Mouse (Mus musculus) right cerebral cortex, adult 2 months (tissue): ENCODE measurements around the gene Smco1.
A peak's percentile ranks its signal among the peaks of the same experiment; 100 is the strongest.
"Not testable (repeated sequence)": the region's sequence is repeated elsewhere in the genome, so short reads cannot be mapped to it uniquely, and the experiment has no call there.

ENCODE experiments used
- DNase-seq, 2 experiments: peaks; one replicate each; pipeline ENCODE4 v3.0.0; 2021 to 2022; ENCODE audit warnings: low spot score in 2 of 2

Smco1 gene

DNA sequence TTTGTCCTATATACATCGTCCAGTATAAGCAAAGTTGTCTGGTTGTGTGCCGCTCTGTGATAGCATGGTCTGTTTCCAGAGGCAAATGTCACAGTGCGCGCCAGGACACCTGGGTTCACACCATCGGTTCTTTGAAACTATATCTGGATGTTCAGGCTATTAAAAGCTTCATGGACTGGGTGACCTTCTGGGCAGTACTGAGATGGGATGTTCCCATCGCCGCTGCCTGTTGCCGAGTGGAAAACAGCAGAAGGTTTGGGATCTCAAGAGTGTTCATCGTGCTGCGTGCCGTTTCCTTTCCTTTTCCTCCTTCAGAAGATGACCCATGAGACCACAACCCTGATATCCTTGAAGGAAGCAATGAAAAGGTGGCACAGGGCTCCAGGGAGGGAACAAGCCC lies at the start of gene Smco1:
Gene Smco1 (plus strand): TSS at position 178 of the 400 bp plus-strand sequence.
- no peak for DNase-seq

DNA sequence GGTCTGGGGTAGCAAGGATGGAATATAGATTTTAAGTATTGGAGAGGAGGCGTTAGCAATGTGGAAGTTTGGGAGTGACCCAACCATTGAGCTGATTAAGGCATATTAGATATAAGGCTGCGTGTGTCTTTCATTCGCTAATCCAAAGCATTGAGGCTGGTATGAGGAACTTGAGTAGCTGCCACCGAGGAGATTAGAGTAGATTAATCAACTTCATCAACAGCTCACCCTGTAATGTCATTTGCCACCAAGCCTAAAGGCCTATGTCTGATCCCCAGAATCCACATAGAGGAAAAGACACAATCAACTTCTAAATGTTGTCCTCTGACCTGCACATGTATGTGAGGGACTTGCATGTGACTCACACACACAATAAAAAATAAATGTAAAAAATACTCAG lies 49.5 kb upstream of the Smco1 start:
- no peak for DNase-seq

DNA sequence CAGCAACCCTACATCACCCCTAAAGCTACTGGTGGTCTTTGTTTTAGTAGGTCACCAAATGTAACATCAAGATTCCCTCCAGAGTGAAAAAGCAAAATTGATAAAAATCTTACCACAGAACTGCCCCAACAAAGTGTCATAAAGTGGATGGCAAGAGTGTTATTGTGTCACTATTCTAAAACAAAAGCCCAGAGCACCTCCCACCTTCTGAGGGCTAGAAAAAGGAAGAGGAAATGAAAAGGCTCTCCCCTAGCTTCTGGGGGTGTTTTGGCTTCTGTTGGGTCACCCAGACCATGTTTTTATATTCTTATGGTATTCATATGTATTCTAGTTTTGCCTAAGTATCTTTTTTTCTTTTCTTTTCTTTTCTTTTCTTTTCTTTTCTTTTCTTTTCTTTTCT lies 48.9 kb upstream of the Smco1 start:
- DNase-seq, result no peak

DNA sequence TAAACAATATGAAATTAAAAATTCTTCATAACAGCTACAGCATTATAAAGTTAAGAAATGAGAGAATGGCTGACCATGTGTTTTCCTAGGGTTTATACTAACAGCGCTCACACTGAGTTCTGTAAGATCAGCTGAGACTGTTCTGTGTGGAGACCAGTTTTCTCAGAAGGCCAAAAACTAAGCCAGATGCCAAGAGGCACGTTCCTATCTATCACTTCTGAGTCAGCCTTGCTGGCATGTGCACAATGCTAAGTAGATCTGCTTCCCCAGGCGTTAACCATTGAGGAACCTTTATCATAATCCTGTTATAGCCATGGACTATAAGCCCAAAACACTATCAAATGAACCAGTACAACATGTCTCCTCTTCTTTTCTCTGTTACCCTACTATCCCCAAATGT lies 39.2 kb upstream of the Smco1 start:
- DNase-seq, result not testable (repeated sequence)

DNA sequence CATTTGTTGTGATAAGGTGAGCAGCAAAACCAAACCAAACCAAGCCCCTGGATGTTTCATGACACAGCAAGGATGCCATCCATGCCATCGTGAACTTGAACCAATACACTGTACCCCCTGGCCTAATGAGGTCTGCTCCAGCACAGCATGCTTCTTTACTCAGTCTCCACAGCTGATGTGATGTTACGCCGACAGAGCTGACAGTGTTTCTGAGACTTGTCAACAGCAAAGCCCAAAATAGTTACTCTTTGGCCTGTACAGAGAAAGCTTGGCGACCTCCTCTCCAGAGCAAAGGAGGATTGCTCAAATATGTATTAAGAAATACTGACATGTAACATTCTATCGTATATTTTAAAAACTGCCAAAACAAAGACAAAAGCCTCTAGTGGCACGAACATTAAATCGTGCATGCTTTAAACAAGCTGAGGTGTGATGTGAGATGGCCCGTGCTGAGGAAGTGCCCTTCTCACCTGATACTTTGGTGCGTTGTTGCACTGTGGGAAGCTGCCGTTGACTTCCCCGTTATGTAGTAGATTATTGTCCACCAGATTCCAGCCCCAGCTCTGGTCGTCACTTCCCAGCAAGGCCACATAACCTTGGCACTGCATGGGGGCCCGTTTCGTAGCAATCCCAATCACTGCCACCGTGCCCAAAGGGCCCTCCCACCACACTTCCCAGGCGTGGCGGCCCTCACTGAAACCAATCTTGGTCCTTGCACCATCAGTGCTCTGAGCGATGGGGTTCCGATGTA lies 33.2 kb upstream of the Smco1 start:
- DNase-seq, result no peak

DNA sequence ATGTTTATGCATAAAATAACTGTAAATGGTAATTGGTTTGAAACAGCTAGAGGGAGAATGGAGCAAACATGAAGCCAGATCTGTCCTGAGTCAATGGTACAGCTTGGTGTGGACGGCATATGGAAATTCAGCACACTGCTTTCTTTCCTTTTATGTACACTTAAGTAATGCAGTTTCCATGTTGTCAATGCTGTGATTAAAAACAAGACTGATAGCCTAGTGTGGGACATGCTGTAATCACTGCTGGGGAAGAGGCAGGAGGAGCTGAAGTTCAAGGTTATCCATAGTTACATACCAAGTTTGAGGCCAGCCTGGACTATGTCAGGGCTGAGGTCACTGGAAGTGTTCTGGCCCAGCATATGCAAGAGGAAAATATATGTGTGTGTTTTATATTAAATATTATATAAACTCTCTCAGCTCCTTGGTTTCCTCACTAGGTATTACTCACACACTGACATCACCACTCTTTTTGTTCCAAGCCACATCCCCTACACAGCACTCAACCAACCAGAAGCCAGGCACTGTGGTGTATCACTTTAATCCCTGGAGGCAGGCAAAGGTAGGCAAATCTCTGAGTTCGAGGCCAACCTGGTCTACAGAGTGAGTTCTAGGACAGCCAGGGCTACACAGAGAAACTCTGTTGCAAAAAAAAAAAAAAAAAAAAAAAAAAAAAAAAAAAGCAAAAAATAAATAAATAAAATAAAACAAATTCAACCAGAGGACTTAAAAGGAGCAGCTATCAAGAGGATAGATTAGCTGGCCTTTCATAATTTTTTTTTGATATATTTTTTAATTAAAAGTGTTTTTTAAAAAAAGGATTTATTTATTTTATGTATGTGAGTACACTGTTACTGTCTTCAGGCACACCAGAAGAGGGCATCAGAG lies 31.6 kb upstream of the Smco1 start:
- DNase-seq, result no peak

DNA sequence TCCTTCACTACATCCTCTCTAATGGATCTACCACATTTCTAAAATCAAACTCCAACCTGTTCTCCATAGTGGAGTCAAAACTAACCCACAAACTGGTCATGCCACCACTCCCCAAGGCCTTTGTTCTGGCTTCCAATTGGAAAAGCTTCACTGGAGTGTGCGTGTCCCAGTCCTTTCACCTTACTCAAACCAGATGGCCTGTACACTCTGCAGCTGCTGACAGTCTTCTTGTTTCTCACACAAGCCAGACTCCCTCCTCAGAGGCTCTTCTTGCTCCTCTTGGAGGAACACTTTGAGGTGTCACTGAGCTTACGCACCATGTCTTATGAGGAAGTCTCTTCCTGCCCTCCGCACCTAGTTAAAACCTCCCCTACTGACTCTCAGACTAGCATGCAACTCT lies 27.4 kb upstream of the Smco1 start:
- no peak for DNase-seq

DNA sequence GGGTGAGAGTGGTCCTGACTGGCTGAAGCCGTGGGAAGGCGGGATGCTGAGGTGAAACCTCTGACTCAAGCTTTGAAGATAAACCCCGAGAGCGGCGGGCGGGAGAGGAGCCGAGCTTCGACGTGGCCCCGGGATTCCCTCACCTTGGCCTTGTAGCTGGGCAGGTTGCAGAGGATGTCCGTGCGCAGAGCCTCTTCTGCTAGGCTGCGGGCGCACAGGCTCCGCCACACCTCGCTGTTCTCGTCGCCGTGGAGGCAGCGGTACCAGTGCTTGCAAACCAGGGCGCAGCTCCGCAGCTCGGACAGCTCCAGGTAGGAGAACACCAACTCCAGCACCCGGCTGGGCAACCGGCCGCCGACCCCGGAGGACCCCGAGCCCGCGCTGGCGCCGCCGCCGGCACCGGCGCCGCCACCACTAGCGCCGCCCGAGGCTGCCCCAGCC lies 24.9 kb upstream of the Smco1 start:
- peak; percentile 43 to 60 for DNase-seq

DNA sequence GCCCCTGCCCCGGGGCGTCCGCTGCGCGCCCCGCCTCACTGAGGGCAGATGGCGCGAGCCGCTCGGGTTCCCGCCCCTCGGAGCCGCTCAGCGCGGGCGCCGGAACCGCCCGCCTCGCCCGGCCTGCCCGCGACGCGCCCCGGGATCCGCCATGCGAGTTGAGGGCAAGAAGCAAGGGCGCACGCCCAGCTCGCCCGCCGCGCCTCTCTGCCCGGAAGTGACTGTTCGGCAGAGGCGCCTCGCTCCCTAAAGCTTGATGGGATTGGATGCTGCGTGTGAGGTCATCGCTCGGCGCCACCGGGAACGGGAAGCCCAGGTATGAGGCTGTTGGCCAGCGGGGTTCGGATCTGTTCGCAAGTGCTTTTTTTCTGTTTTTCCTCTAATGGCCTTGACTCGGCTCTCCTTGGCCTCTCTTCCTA lies 24.3 kb upstream of the Smco1 start, which contains the start of the genes Fbxo45 and Wdr53:
Gene Fbxo45 (minus strand): TSS at position 207 of the 419 bp plus-strand sequence.
Gene Wdr53 (plus strand): TSS at position 276 of the 419 bp plus-strand sequence.
- DNase-seq, result peak; percentile 98 to 99

DNA sequence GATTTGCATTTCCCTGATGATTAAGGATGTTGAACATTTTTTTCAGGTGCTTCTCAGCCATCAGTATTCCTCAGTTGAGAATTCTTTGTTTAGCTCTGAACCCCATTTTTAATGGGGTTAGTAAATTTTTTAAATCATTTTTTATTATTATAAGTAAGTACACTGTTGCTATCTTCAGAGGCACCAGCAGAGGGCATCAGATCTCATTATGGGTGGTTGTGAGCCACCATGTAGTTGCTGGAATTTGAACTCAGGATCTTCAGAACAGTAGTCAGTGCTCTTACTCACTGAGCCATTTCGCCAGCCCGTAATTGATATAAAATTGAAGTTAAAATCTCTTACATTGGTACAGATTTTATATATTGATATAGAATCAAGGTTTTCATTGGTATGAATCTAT lies 7.0 kb upstream of the Smco1 start:
- not testable (repeated sequence) for DNase-seq

DNA sequence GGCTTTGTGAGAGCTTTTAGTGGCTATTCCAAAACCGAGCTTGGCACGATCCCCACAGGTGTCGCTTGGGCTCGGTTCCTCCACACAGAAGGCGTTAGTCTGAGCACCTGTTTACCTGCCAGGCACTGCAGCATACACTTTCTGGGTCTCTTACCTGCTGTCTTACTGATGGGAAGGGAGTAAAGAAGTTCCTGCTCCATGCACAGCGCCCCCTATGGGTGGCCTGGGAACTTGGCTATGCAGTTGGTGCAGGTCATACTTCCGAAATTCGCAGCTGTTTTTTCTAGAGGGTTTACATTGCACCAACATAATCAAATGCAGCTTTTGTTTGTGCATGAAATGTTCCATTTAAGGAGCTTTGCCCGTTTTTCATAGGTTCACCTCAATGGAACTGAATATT lies 2.1 kb downstream of the Smco1 start:
- no peak for DNase-seq

DNA sequence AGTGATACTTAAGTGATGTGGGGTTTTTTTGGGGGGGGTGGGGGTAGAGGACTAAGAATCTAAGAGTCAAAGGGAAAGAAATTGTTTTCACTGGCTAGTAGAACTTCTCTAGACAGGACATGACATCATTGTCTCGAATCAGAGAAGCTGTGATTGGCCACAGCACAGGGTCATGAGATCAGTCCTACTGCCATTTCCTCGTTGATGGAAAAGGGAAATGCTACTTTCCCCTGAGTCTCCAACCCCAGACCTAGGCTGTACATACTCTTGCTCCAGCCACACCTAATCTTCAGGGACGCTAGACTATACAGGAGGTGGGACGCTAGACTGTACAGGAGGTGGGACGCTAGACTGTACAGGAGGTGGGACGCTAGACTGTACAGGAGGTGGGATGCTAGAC lies 3.8 kb downstream of the Smco1 start:
- no peak for DNase-seq

DNA sequence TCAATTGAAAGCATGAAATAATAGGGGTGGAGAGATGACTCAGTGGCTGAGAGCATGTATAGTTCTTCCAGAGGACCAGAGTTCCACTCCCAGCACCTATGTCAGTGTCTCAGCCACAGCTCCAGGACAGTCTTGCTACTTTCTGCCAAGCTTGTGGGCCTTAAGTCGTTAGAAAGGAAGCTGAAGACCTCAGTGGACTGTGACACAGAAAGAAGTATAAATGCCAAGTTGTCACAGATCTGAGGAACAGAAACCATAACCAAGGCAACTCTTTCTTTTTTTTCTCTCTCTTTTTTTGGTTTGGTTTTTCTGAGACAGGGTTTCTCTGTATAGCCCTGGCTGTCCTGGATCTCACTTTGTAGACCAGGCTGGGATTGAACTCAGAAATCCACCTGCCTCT lies 4.6 kb downstream of the Smco1 start:
- DNase-seq, result no peak

DNA sequence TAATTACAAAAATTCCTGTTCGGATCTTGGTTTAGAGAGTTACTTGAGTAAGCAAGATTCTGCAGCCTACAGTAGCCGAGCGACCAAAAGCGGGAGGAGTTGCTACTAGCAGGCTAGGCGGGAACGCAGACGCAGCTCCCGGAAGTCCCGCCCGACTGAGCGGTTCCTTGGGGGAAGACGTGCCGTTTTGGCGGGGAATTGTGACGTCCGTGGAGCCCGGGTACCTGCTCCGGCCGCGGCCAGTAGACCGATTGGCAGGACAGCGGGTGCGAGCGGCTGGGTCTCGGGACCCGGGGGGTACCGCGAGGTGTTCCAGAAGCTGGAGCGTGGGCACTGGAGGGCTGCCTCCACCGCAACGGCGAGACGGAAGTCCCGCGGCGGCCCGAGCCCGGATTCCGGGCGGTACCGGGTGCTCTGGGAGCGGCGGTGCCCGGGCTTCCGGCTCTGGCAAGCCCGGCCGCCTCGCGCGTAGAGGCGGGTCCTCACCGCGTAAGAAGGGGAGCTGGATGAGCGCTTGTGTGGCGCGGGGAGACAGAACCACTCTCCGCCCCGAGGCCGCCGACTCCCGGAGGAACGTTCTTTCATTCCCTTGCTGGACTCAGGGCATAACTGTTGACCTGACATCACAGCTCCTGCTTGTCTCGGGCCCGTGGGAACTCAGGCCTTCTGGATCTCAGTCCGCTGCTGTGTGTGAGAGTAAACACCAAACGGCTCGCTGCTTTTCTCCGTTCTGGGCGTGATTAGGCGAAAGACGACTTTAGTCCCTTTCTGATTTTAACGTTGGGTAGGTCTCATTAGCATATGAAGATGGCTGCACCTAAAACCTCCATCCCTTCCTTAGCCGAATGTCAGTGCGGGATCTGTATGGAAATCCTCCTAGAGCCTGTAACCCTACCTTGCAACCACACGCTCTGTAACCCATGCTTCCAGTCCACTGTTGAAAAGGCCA lies 6.3 kb downstream of the Smco1 start, which contains the start of gene Rnf168:
Gene Rnf168 (plus strand): TSS at position 152 of the 949 bp plus-strand sequence.
- peak; percentile 93 for DNase-seq

DNA sequence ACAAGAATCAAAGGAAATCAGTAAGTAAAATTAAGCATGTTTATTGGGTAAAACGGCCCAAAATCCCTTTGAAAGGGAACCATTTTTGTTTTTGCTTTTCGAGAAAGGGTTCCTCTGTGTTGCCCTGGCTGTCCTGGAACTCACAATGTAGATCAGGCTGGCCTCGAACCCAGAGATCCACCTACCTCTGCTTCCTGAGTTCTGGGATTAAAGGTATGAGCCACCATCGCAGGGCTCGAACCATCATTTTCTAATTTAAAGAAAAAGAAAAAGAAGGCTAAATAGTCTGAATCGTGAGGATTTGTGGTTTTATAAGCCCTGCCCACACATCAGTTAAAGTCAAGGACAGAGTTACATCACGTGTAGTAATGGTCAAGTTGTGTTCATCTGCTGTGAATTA lies 7.1 kb downstream of the Smco1 start:
- no peak for DNase-seq

DNA sequence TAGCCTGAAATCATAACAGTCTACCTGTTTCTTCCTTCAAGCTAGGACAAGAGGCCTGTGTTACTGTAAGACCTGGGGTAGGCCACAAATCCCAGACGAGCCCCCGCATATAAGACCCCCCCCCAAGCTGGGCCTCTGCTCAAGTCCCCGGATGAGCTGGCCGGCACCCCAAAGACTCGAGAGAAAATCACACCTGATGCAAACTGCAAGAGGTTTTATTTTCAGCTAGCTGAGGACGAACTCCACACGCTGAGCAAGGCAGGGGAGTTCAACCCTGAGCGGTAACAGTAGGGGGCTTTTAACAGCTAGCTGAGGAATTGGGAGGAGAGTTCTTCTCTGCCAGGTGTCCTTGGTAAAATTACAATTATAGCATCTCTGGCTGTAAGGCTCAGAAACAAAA lies 8.9 kb downstream of the Smco1 start:
- no peak for DNase-seq

DNA sequence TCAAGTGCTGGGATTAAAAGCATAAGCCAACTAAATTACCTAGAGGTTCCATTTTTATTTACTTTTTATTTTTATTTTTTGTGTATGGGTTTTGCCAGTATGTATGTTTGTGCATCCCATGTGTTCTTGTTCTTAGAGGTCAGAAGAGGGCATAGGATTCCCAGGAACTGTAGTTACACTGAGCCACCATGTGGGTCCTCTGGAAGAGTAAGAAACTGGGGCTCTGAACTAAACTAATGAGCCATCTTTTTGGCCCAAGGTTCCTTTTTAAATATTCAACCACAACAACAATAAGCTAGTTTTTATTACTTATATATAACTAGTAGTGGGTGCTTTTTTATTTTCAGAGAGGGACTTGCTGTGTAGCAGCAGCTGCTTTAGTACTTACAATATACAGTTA lies 11.3 kb downstream of the Smco1 start:
- no peak for DNase-seq

DNA sequence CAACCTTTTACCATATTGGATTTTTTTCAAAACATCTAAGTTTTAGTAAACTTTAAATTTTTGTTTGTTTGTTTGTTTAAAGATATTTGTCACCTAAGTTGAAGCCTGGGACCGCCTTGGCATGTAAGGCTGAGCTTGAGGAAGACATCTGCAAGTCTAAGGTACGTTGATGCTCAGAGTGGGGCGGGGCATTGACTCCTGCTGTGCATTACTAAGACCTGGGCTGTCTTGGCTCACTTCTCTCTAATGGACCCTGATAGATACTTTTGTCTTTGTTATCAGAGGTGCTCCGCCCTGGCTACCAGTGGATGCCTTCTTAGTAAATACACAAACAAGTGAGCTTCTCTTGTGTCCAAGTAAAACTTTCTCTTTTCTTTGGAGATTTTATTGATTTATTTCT lies 20.6 kb downstream of the Smco1 start:
- DNase-seq, result no peak

DNA sequence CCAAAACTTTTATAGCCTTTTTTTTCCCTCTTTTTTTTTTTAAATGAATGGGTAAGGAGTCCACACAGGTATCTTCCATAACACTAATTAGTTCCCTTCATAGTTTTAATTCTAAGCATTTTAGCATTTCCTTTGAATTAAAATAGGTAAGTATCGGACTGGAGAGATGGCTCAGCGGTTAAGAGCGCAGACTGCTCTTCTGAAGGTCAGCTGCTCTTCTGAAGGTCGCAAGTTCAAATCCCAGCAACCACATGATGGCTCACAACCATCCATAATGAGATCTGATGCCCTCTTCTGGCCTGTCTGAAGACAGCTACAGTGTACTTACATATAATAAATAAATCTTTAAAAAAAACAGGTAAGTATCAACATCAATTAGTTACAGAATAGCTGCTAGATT lies 28.3 kb downstream of the Smco1 start:
- DNase-seq, result not testable (repeated sequence)

DNA sequence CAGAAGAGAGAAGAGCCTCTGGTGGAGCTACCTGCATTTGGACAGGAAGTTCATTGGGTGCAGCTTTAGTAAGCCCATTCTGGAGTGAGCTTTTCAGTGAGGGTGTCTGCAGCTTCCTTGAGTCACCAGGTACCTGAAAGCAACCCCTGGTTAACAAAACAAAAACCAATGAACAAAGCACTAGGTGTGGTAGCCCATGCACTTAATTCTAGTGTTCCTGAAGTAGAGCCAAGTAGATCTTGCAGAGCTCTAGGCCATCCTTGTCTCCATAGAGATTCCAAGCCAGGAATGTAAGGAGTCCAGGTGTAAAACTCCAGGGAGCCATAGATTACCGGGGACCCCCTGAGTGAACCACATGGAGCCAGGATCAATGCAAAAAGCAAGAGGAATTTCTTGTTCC lies 31.8 kb downstream of the Smco1 start:
- no peak for DNase-seq

DNA sequence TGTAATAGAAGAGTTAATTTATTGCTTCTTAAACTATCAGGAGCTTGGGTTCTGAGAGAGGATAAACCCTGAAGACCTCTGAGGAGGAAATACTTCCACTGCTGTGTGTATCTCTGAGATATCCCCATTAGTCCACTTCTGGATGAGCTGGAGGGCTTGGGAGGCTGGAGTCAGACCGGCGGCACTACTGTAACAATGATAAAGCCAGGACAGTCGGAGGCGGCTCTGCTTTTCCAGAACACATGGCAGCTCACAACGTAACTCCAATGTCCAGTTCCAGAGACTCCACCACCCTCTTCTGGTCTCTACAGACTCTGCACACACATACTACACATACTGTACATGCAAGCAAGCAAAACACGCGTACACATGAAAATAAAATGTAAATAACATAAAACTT lies 32.6 kb downstream of the Smco1 start:
- no peak for DNase-seq

DNA sequence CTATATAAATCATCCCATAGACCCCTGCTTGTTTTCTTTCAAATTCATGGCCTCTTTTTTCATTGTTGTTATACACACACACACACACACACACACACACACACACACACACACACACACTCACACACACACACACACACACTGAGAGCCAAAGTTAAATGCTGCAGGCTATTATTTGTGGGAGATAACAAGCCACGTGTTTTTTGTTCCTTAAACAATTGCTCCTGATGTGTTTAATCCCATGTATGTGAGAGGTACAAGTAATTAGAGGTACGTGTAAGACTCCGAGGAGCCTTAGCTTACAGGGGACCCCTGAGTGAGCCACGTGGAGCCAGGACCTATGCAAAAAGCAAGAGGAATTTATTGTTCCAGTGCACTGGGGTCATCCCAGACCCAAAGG lies 40.7 kb downstream of the Smco1 start:
- no peak for DNase-seq
